Mouse (Mus musculus): ENCODE measurements around the gene Sstr3. TPM values are rescaled to one million over a fixed set of nuclear protein-coding genes. Genes with fewer than 3 reads are reported as not detected.

Gene Sstr3
- total RNA-seq, 2 experiments from 2014 or later = 25.2 to 25.8 TPM

GRCm38 (mm10) chr15:78494968-78495406 is 49.5 kb downstream of the Sstr3 start, which contains the start of gene Il2rb:
Gene Il2rb (minus strand): TSS chr15:78495271.
- Histone ChIP-seq H3K27ac (no peak within 1 kb of the TSS), H3K4me3 (no peak within 1 kb of the TSS)
- TF ChIP-seq CTCF (conservative IDR thresholded peaks at IDR 0.05) = no peak
- no peak for DNase-seq (ENCODE audit: low spot score in 2 of 2)

- no peak overlapping the region for H3K4me3 ChIP-seq
- no peak for DNase-seq (ENCODE audit: low spot score in 2 of 2)
- H3K27ac ChIP-seq = no peak overlapping the region
- no peak for TF ChIP-seq CTCF (conservative IDR thresholded peaks at IDR 0.05)
These were observed 51.0 kb downstream of the Sstr3 start for GRCm38 (mm10) chr15:78493401-78494010.

- TF ChIP-seq CTCF (conservative IDR thresholded peaks at IDR 0.05) = no peak
- no peak for DNase-seq (ENCODE audit: low spot score in 2 of 2)
- H3K4me3 ChIP-seq = no peak overlapping the region
- no peak overlapping the region for H3K27ac ChIP-seq
These were observed 53.2 kb downstream of the Sstr3 start for GRCm38 (mm10) chr15:78491301-78491700.

- no peak for TF ChIP-seq CTCF (conservative IDR thresholded peaks at IDR 0.05)
- Histone ChIP-seq H3K4me3 (no peak overlapping the region), H3K27ac (no peak overlapping the region)
- DNase-seq (ENCODE audit: low spot score in 2 of 2) = no peak
These were observed 54.6 kb downstream of the Sstr3 start for GRCm38 (mm10) chr15:78489906-78490305.

GRCm38 (mm10) chr15:78489248-78489647 is 55.2 kb downstream of the Sstr3 start:
- Histone ChIP-seq H3K27ac (no peak overlapping the region), H3K4me3 (no peak overlapping the region)
- DNase-seq (ENCODE audit: low spot score in 2 of 2) = no peak
- no peak for TF ChIP-seq CTCF (conservative IDR thresholded peaks at IDR 0.05)

- DNase-seq (ENCODE audit: low spot score in 2 of 2) = no peak
- Histone ChIP-seq H3K4me3 (no peak overlapping the region), H3K27ac (no peak overlapping the region)
- TF ChIP-seq CTCF (conservative IDR thresholded peaks at IDR 0.05) = no peak
These were observed 57.4 kb downstream of the Sstr3 start for GRCm38 (mm10) chr15:78487066-78487465.

Other genes with a start within 250 kb of the Sstr3 start
- 1 to 10 TPM; 2.9 to 4.2 TPM for gene Csf2rb2, start 239.0 kb downstream of the Sstr3 start, total RNA-seq (2021)
- gene Csf2rb, start 218.9 kb downstream of the Sstr3 start, total RNA-seq (2021) = 1 to 10 TPM; 1.3 to 1.7 TPM
- not detected for gene Tex33, start 148.8 kb downstream of the Sstr3 start, total RNA-seq (2021)
- 10 to 100 TPM; 35.6 to 40.3 TPM for gene Tst, start 138.8 kb downstream of the Sstr3 start, total RNA-seq (2021)
- gene Mpst, start 138.3 kb downstream of the Sstr3 start, total RNA-seq (2021) = 10 to 100 TPM; 29.5 to 31.8 TPM
- gene Kctd17, start 116.1 kb downstream of the Sstr3 start, total RNA-seq (2021) = 100 to 1,000 TPM; 263 to 271 TPM
- 1 to 10 TPM; 1.9 to 3.0 TPM for gene Tmprss6, start 76.1 kb downstream of the Sstr3 start, total RNA-seq (2021)
- gene Il2rb, start 49.4 kb downstream of the Sstr3 start, total RNA-seq (2021) = under 1 TPM in 1 of 2 experiments, not detected in 1; 0.20 TPM
- 1 to 10 TPM; 4.5 to 5.2 TPM for gene C1qtnf6, start 13.3 kb downstream of the Sstr3 start, total RNA-seq (2021)
- gene Rac2, start 28.1 kb upstream of the Sstr3 start, total RNA-seq (2021) = 1 to 10 TPM; 2.2 to 3.7 TPM
- 10 to 100 TPM; 24.7 to 25.2 TPM for gene Cyth4, start 52.4 kb upstream of the Sstr3 start, total RNA-seq (2021)
- 100 to 1,000 TPM; 202 to 204 TPM for gene Elfn2, start 174.1 kb upstream of the Sstr3 start, total RNA-seq (2021)
- 1 to 10 TPM; 4.4 to 4.7 TPM for gene Mfng, start 228.8 kb upstream of the Sstr3 start, total RNA-seq (2021)